Mouse (Mus musculus): ENCODE results near the gene Fgf13. TPM values are rescaled to one million over a fixed set of nuclear protein-coding genes. Genes with fewer than 3 reads are reported as not detected.

The Fgf13 gene
- polyA plus RNA-seq, 1 experiment from 2014 or later = 10.5 TPM

- H3K9ac ChIP-seq (ENCODE audit: low read length) = no peak overlapping the region
- H3K4me1 ChIP-seq (ENCODE audit: control insufficient read depth, insufficient read depth, low read length) = no peaks in the 10 kb centered on the region
- H3K4me3 ChIP-seq (ENCODE audit: low read depth, low read length) = no peak overlapping the region
- no peaks in the 10 kb centered on the region for H3K9me3 ChIP-seq (ENCODE audit: control insufficient read depth, low read length)
- H3K27ac ChIP-seq (replicated peaks; ENCODE audit: low read depth, low read length) = no peak overlapping the region
- no peak overlapping the region for H3K4me2 ChIP-seq (ENCODE audit: low read depth, severe bottlenecking)
- no peaks in the 10 kb centered on the region for H3K36me3 ChIP-seq (ENCODE audit: control insufficient read depth, insufficient read depth, low read length)
- ATAC-seq (ENCODE audit: insufficient number of reproducible peaks, low FRiP score, low TSS enrichment, low read depth) (no peak), DNase-seq (ENCODE audit: low spot score) (no peak)
- H3K27me3 ChIP-seq (ENCODE audit: control insufficient read depth, insufficient read depth, low read length) = no peaks in the 10 kb centered on the region
These were observed 454.7 kb downstream of the Fgf13 start for GRCm38 (mm10) chrX:59113187-59113586.

GRCm38 (mm10) chrX:59085928-59086327, 481.9 kb downstream of the Fgf13 start:
- no peak for ATAC-seq (ENCODE audit: insufficient number of reproducible peaks, low FRiP score, low TSS enrichment, low read depth)
- H3K27ac ChIP-seq (replicated peaks; ENCODE audit: low read depth, low read length) = no peak overlapping the region
- no peaks in the 10 kb centered on the region for H3K36me3 ChIP-seq (ENCODE audit: control insufficient read depth, insufficient read depth, low read length)
- no peaks in the 10 kb centered on the region for H3K4me1 ChIP-seq (ENCODE audit: control insufficient read depth, insufficient read depth, low read length)
- no peaks in the 10 kb centered on the region for H3K27me3 ChIP-seq (ENCODE audit: control insufficient read depth, insufficient read depth, low read length)
- DNase-seq (ENCODE audit: low spot score) = no peak
- no peak overlapping the region for H3K4me3 ChIP-seq (ENCODE audit: low read depth, low read length)
- H3K9me3 ChIP-seq (ENCODE audit: control insufficient read depth, low read length) = no peaks in the 10 kb centered on the region
- no peak overlapping the region for H3K4me2 ChIP-seq (ENCODE audit: low read depth, severe bottlenecking)
- H3K9ac ChIP-seq (ENCODE audit: low read length) = no peak overlapping the region
- 91% methylated on average over 3 of the region's 3 CpGs for WGBS

DNA sequence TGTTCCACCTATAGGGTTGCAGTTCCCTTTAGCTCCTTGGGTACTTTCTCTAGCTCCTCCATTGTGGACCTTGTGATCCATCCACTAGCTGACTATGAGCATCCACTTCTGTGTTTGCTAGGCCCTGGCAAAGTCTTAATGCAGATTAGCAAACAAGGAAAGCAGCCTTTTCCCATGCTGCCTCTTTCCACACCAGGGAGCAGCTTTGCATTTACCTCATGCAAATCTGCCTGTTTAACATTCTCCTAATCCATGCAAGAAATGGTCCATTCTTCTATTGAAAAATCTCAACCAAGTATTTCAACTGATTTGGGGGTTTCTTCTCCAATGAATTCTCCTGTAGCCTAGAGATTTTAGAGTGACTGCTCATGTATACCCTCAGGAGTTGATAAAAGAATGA, 487.4 kb downstream of the Fgf13 start:
- Histone ChIP-seq H3K9ac (ENCODE audit: low read length) (no peak overlapping the region), H3K36me3 (ENCODE audit: control insufficient read depth, insufficient read depth, low read length) (no peaks in the 10 kb centered on the region), H3K4me3 (ENCODE audit: low read depth, low read length) (no peak overlapping the region), H3K27ac (replicated peaks; ENCODE audit: low read depth, low read length) (no peak overlapping the region), H3K9me3 (ENCODE audit: control insufficient read depth, low read length) (no peaks in the 10 kb centered on the region), H3K4me2 (ENCODE audit: low read depth, severe bottlenecking) (no peak overlapping the region), H3K4me1 (ENCODE audit: control insufficient read depth, insufficient read depth, low read length) (no peaks in the 10 kb centered on the region), H3K27me3 (ENCODE audit: control insufficient read depth, insufficient read depth, low read length) (no peaks in the 10 kb centered on the region)
- DNase-seq (ENCODE audit: low spot score) (no peak), ATAC-seq (ENCODE audit: insufficient number of reproducible peaks, low FRiP score, low TSS enrichment, low read depth) (no peak)

GRCm38 (mm10) chrX:59072083-59072482, 495.8 kb downstream of the Fgf13 start:
- no peaks in the 10 kb centered on the region for H3K27me3 ChIP-seq (ENCODE audit: control insufficient read depth, insufficient read depth, low read length)
- H3K36me3 ChIP-seq (ENCODE audit: control insufficient read depth, insufficient read depth, low read length) = no peaks in the 10 kb centered on the region
- no peaks in the 10 kb centered on the region for H3K9me3 ChIP-seq (ENCODE audit: control insufficient read depth, low read length)
- no peak for DNase-seq (ENCODE audit: low spot score)
- no peak for ATAC-seq (ENCODE audit: insufficient number of reproducible peaks, low FRiP score, low TSS enrichment, low read depth)
- no peak overlapping the region for H3K27ac ChIP-seq (replicated peaks; ENCODE audit: low read depth, low read length)
- H3K4me1 ChIP-seq (ENCODE audit: control insufficient read depth, insufficient read depth, low read length) = no peaks in the 10 kb centered on the region
- no peak overlapping the region for H3K9ac ChIP-seq (ENCODE audit: low read length)
- no peak overlapping the region for H3K4me3 ChIP-seq (ENCODE audit: low read depth, low read length)
- 88% methylated on average over 3 of the region's 3 CpGs for WGBS
- H3K4me2 ChIP-seq (ENCODE audit: low read depth, severe bottlenecking) = no peak overlapping the region

DNA sequence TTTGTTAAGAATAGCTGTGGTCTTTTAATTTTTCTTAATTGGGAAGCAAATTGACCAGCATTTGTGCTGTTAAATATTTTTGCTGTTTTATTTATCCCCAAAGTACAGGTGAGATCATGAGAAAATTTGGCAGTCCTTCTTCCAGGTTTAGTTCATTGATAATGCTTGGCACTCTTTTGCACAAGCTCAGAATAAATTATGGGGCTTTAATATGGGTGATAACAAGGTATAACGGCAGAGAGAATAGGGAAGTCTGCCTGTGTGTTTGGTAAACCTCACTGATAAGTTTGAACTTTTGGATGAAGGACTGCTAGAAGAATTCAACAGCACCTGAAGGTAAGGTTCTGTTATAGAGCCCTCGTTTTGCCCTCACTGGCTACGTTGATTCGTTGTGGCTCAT, 504.7 kb downstream of the Fgf13 start:
- H3K27ac ChIP-seq (replicated peaks; ENCODE audit: low read depth, low read length) = no peak overlapping the region
- no peak overlapping the region for H3K4me2 ChIP-seq (ENCODE audit: low read depth, severe bottlenecking)
- no peaks in the 10 kb centered on the region for H3K9me3 ChIP-seq (ENCODE audit: control insufficient read depth, low read length)
- no peak overlapping the region for H3K9ac ChIP-seq (ENCODE audit: low read length)
- 84% methylated on average over 4 of the region's 4 CpGs for WGBS
- H3K36me3 ChIP-seq (ENCODE audit: control insufficient read depth, insufficient read depth, low read length) = no peaks in the 10 kb centered on the region
- ATAC-seq (ENCODE audit: insufficient number of reproducible peaks, low FRiP score, low TSS enrichment, low read depth) (no peak), DNase-seq (ENCODE audit: low spot score) (no peak)
- no peaks in the 10 kb centered on the region for H3K4me1 ChIP-seq (ENCODE audit: control insufficient read depth, insufficient read depth, low read length)
- H3K4me3 ChIP-seq (ENCODE audit: low read depth, low read length) = no peak overlapping the region
- H3K27me3 ChIP-seq (ENCODE audit: control insufficient read depth, insufficient read depth, low read length) = no peaks in the 10 kb centered on the region

GRCm38 (mm10) chrX:59034969-59035368, 532.9 kb downstream of the Fgf13 start:
- H3K4me3 ChIP-seq (ENCODE audit: low read depth, low read length) = no peak overlapping the region
- H3K4me1 ChIP-seq (ENCODE audit: control insufficient read depth, insufficient read depth, low read length) = no peaks in the 10 kb centered on the region
- DNase-seq (ENCODE audit: low spot score) (no peak), ATAC-seq (ENCODE audit: insufficient number of reproducible peaks, low FRiP score, low TSS enrichment, low read depth) (no peak)
- no peaks in the 10 kb centered on the region for H3K9me3 ChIP-seq (ENCODE audit: control insufficient read depth, low read length)
- H3K9ac ChIP-seq (ENCODE audit: low read length) = no peak overlapping the region
- no peak overlapping the region for H3K4me2 ChIP-seq (ENCODE audit: low read depth, severe bottlenecking)
- no peak overlapping the region for H3K27ac ChIP-seq (replicated peaks; ENCODE audit: low read depth, low read length)
- H3K36me3 ChIP-seq (ENCODE audit: control insufficient read depth, insufficient read depth, low read length) = no peaks in the 10 kb centered on the region
- WGBS = 66% methylated on average over 1 of the region's 1 CpGs
- H3K27me3 ChIP-seq (ENCODE audit: control insufficient read depth, insufficient read depth, low read length) = no peaks in the 10 kb centered on the region

MicroRNAs encoded within 50 kb of the gene (microRNA counts, 519-probe panel; counts per million panel counts)
- not detected for microRNA mmu-miR-504

Small RNA genes within 50 kb of the gene (microRNA-seq; reads per million reads assigned to microRNA genes)
- 7.0 reads per million, percentile 16 among the genes with 10 or more reads in this experiment for gene Mir504

All from limb, embryonic 11.5 days (tissue).